ENCODE assay signal across 9 mouse cellular contexts in genomic region chr16:58303555-58303954, GRCm38 (mm10).
DNase-seq lines count a peak whose midpoint lies in the region; ATAC-seq and TF ChIP-seq lines count a peak whose summit lies in the region.
"Had no signal": no experiment of that assay in that cellular context is flagged by ENCODE, and none has a peak within 500 bp of the region (broad histone marks: within the 10 kb centered on the region; RNA-seq: fewer than 3 reads in every experiment).

No protein-coding gene starts in this region.

- peak; percentile 34 for DNase-seq in neural tube, embryonic 11.5 days (ENCODE audit: low spot score)
- DNase-seq in embryonic facial prominence, embryonic 11.5 days (ENCODE audit: low spot score), result peak; percentile 54
- peak; percentile 32 for DNase-seq in kidney, adult 9 months
- no peak for DNase-seq in thymus, adult 18-20 months
- DNase-seq in cerebellum, postnatal 36 days, result no peak
- DNase-seq: cerebellum, adult 9-11 months had no signal

- H3K9ac ChIP-seq in neural tube, embryonic 11.5 days (ENCODE audit: low read length), result no peak overlapping the region
- no peak overlapping the region for H3K9ac ChIP-seq in neural tube, embryonic 15.5 days (replicated peaks)
- no peak overlapping the region for H3K9ac ChIP-seq in embryonic facial prominence, embryonic 11.5 days (replicated peaks; ENCODE audit: low read length)
- H3K9ac ChIP-seq: midbrain, embryonic 12.5 days had no signal

- WGBS in neural tube, embryonic 11.5 days, result 28% methylated on average over 5 of the region's 5 CpGs
- 23% methylated on average over 5 of the region's 5 CpGs for WGBS in neural tube, embryonic 15.5 days
- WGBS in embryonic facial prominence, embryonic 11.5 days, result 26% methylated on average over 5 of the region's 5 CpGs

- H3K27ac ChIP-seq in neural tube, embryonic 11.5 days (ENCODE audit: low read depth, low read length), result no peak overlapping the region
- H3K27ac ChIP-seq in neural tube, embryonic 15.5 days (replicated peaks), result no peak overlapping the region
- H3K27ac ChIP-seq in embryonic facial prominence, embryonic 11.5 days (replicated peaks; ENCODE audit: low read depth, low read length), result no peak overlapping the region
- H3K27ac ChIP-seq: midbrain, embryonic 12.5 days had no signal

- ATAC-seq in neural tube, embryonic 11.5 days (ENCODE audit: insufficient read depth, low FRiP score, low TSS enrichment), result peak; percentile 54; the same call in 1 of the 2 replicates
- ATAC-seq in neural tube, embryonic 15.5 days (ENCODE audit: low FRiP score), result no peak
- no peak for ATAC-seq in embryonic facial prominence, embryonic 11.5 days (replicated peaks; ENCODE audit: insufficient number of reproducible peaks, low FRiP score, low TSS enrichment, low read depth)

- no peaks in the 10 kb centered on the region for H3K79me2 ChIP-seq in myocyte (ENCODE audit: control insufficient read depth, insufficient read depth)

- H3ac ChIP-seq in myocyte (ENCODE audit: control insufficient read depth, insufficient read length), result no peak overlapping the region

- H3K4me2 ChIP-seq in neural tube, embryonic 11.5 days (ENCODE audit: low read depth), result no peak overlapping the region
- no peak overlapping the region for H3K4me2 ChIP-seq in neural tube, embryonic 15.5 days
- no peak overlapping the region for H3K4me2 ChIP-seq in embryonic facial prominence, embryonic 11.5 days (ENCODE audit: low read depth, low read length)
- no peak overlapping the region for H3K4me2 ChIP-seq in myocyte (ENCODE audit: low read depth)
- H3K4me2 ChIP-seq: midbrain, embryonic 12.5 days had no signal

- TF ChIP-seq POLR2A in myocyte (IDR thresholded peaks at IDR 0.05; ENCODE audit: insufficient read length, low read depth), result no peak

- H3K4me1 ChIP-seq in neural tube, embryonic 11.5 days (ENCODE audit: control insufficient read depth, insufficient read depth, low read length), result no peaks in the 10 kb centered on the region
- H3K4me1 ChIP-seq in neural tube, embryonic 15.5 days, result no peaks in the 10 kb centered on the region
- no peaks in the 10 kb centered on the region for H3K4me1 ChIP-seq in embryonic facial prominence, embryonic 11.5 days (ENCODE audit: control insufficient read depth, insufficient read depth, low read length)

- no peaks in the 10 kb centered on the region for H3K9me3 ChIP-seq in neural tube, embryonic 11.5 days (ENCODE audit: control insufficient read depth, low read length)
- H3K9me3 ChIP-seq in neural tube, embryonic 15.5 days (replicated peaks), result no peaks in the 10 kb centered on the region
- H3K9me3 ChIP-seq in embryonic facial prominence, embryonic 11.5 days (replicated peaks; ENCODE audit: control insufficient read depth, low read length), result no peaks in the 10 kb centered on the region
- H3K9me3 ChIP-seq: midbrain, embryonic 12.5 days had no signal

- H3K27me3 ChIP-seq in neural tube, embryonic 11.5 days (ENCODE audit: control insufficient read depth, insufficient read depth, low read length), result no peaks in the 10 kb centered on the region
- H3K27me3 ChIP-seq in neural tube, embryonic 15.5 days (replicated peaks), result no peaks in the 10 kb centered on the region
- H3K27me3 ChIP-seq in embryonic facial prominence, embryonic 11.5 days (ENCODE audit: control insufficient read depth, insufficient read depth, low read length), result no peaks in the 10 kb centered on the region
- no peaks in the 10 kb centered on the region for H3K27me3 ChIP-seq in myocyte (ENCODE audit: control insufficient read depth, insufficient read depth, insufficient read length)
- H3K27me3 ChIP-seq: midbrain, embryonic 12.5 days had no signal

- H3K4me3 ChIP-seq in neural tube, embryonic 11.5 days (ENCODE audit: low read depth, low read length), result no peak overlapping the region
- H3K4me3 ChIP-seq in neural tube, embryonic 15.5 days (replicated peaks), result no peak overlapping the region
- H3K4me3 ChIP-seq in embryonic facial prominence, embryonic 11.5 days (ENCODE audit: low read depth, low read length), result no peak overlapping the region
- H3K4me3 ChIP-seq in myocyte, result no peak overlapping the region
- H3K4me3 ChIP-seq: midbrain, embryonic 12.5 days had no signal

- H3K36me3 ChIP-seq in neural tube, embryonic 11.5 days (ENCODE audit: control insufficient read depth, insufficient read depth, low read length), result no peaks in the 10 kb centered on the region
- H3K36me3 ChIP-seq in neural tube, embryonic 15.5 days, result no peaks in the 10 kb centered on the region
- no peaks in the 10 kb centered on the region for H3K36me3 ChIP-seq in embryonic facial prominence, embryonic 11.5 days (replicated peaks; ENCODE audit: control insufficient read depth, insufficient read depth, low read depth, low read length)
- H3K36me3 ChIP-seq in myocyte (ENCODE audit: control insufficient read depth, insufficient read depth), result no peaks in the 10 kb centered on the region
- H3K36me3 ChIP-seq: midbrain, embryonic 12.5 days had no signal

TF ChIP-seq in myocyte, 11 proteins besides CTCF, POLR2A, EP300 and RAD21:
- TF ChIP-seq USF1 (IDR thresholded peaks at IDR 0.05; ENCODE audit: low read depth) (peak; percentile 62), CEBPB (IDR thresholded peaks at IDR 0.05; ENCODE audit: insufficient read depth, poor library complexity, severe bottlenecking) (no peak)

Comparison
In these comparisons a context has a peak if more than half of its experiments do, and no peak if none do; other contexts are left out.
1. DNase-seq: peak in neural tube, embryonic 11.5 days (single experiment), embryonic facial prominence, embryonic 11.5 days (single experiment) and kidney, adult 9 months (single experiment); none in thymus, adult 18-20 months (0 of 2) and cerebellum, postnatal 36 days (0 of 2).